Mouse (Mus musculus) heart, adult 2 months (tissue): ENCODE measurements around the gene Crybg2. TPM values are rescaled to one million over a fixed set of nuclear protein-coding genes. Genes with fewer than 3 reads are reported as not detected.
A peak's percentile ranks its signal among the peaks of the same experiment; 100 is the strongest.

Experiments
- DNase-seq, 2 experiments: peaks; one replicate each; pipeline ENCODE4 v3.0.0; 2021
- H3K27ac ChIP-seq: fragments of 200-600 bp; 2 replicates; pipeline ENCODE4 v1.8.1; 2022
- H3K27me3 ChIP-seq: fragments of 200-500 bp; 2 replicates; pipeline ENCODE4 v1.6.1; 2012; ENCODE audit warnings: mild to moderate bottlenecking, low read length, inconsistent platforms, mixed read lengths; ENCODE audit not compliant: control insufficient read depth, insufficient read depth
- H3K36me3 ChIP-seq: fragments of 200-500 bp; 2 replicates; pipeline ENCODE4 v1.6.1; 2012; ENCODE audit warnings: low read length, inconsistent platforms; ENCODE audit not compliant: control insufficient read depth, insufficient read depth
- H3K4me1 ChIP-seq: fragments of 200-500 bp; 2 replicates; pipeline ENCODE4 v1.6.1; 2011; ENCODE audit warnings: low read length; ENCODE audit not compliant: control insufficient read depth, insufficient read depth
- H3K4me3 ChIP-seq: fragments of 200-600 bp; 2 replicates; pipeline ENCODE4 v1.8.1; 2022
- H3K79me2 ChIP-seq: fragments of 200-500 bp; replicated peaks from 2 replicates; pipeline ENCODE4 v1.6.1; 2012; ENCODE audit warnings: mild to moderate bottlenecking, inconsistent platforms, low read length, moderate library complexity, mixed read lengths; ENCODE audit not compliant: control insufficient read depth, insufficient read depth
- H3K9ac ChIP-seq: fragments of 200-500 bp; 2 replicates; pipeline ENCODE4 v1.6.1; 2012; ENCODE audit warnings: low read depth, mild to moderate bottlenecking, control low read depth, inconsistent platforms, low read length, mixed read lengths
- CTCF ChIP-seq: fragments of 200-600 bp; IDR thresholded peaks from 2 replicates; pipeline ENCODE4 v1.8.1; 2022; ENCODE audit warnings: antibody characterized with exemption, mild to moderate bottlenecking, moderate library complexity
- EP300 ChIP-seq: fragments of 200-500 bp; IDR thresholded peaks from 2 replicates; pipeline ENCODE4 v1.6.1; 2011; ENCODE audit warnings: low read depth, low read length, control low read depth; ENCODE audit not compliant: insufficient read depth
- POLR2A ChIP-seq: fragments of 200-500 bp; IDR thresholded peaks from 2 replicates; pipeline ENCODE4 v1.6.1; 2011; ENCODE audit warnings: mild to moderate bottlenecking, low read depth, low read length, control low read depth; ENCODE audit not compliant: insufficient read depth
- WGBS: fragments of 180-500 bp; shearing (Covaris S2); methylation state at CpG from one replicate; pipeline ENCODE4 v1.1.7; 2018; 5-methylcytosine and 5-hydroxymethylcytosine counted together
- intact Hi-C: fragments of 180-260 bp; cut with DNase I; formaldehyde crosslinking; loops from one replicate; pipeline ENCODE4 v1.15.1; 2025
- polyA plus RNA-seq: library from polyadenylated mRNA; depleted of rRNA; stranded (reverse); fragments of >200 nt; gene quantifications from 2 replicates; pipeline ENCODE4 v1.2.3, GENCODE M21; 2012
- total RNA-seq, 2 experiments: library from RNA; stranded (reverse); gene quantifications; 2 replicates each; pipeline ENCODE4 v1.2.3; 2021

Gene Crybg2
- total and polyA plus RNA-seq, 3 experiments, result 0.49 TPM; not detected in 2

DNA sequence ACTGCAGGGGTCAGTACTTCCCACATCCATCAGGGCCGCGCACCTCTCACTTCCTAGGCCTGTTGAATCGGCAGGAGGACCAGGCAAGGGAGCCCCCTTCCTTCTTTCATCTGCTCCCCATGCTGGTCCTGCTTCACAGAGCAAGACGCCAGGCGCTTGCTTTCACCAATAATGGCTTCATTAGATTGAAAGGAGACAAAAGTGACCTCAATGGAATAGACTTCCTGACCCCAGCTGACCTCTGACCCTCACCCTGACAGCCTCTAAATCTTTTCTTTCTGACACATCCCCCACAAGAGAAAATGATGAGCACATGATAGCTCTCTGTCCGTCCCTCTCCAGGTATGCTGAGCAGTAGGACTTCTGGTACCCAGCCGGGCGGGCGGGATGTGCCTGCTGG, 34.8 kb upstream of the Crybg2 start:
- no peak overlapping the region for H3K27ac ChIP-seq
- H3K27me3 ChIP-seq, result no peaks in the 10 kb centered on the region
- no peak for DNase-seq
- no peak overlapping the region for H3K9ac ChIP-seq
- H3K36me3 ChIP-seq, result no peaks in the 10 kb centered on the region
- no peak overlapping the region for H3K4me3 ChIP-seq
- TF ChIP-seq POLR2A (no peak), CTCF (no peak), EP300 (no peak)
- no peaks in the 10 kb centered on the region for H3K4me1 ChIP-seq
- no peaks in the 10 kb centered on the region for H3K79me2 ChIP-seq
- WGBS, result 67% methylated on average over 9 of the region's 9 CpGs
- intact Hi-C loops, result no loop called here

DNA sequence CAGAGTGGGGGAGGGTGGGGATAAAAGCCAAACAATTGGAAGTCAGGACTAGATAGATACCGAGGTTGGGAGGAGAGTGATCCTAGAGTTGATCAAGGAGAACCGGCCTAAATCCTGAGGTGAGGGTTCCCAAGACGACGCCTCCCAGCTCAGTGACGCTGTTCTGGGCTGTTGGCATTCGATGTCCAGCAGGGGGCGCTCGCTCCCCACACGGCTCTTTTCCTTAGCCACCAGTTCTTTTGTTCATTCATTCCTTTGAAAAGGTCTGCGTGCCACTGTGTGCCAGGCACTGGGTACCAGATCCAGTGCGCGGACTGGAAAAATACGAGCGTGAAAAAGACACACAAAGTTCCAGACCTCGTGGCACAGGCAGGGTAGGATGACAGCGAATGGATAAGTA, 24.7 kb upstream of the Crybg2 start:
- Histone ChIP-seq H3K27me3 (no peaks in the 10 kb centered on the region), H3K79me2 (no peaks in the 10 kb centered on the region), H3K27ac (no peak overlapping the region), H3K9ac (no peak overlapping the region), H3K36me3 (no peaks in the 10 kb centered on the region), H3K4me3 (no peak overlapping the region), H3K4me1 (no peaks in the 10 kb centered on the region)
- intact Hi-C loops, result loop anchor here (2.0 to 5.0 kb wide), 3 partner anchors 46 to 255 kb away; no protein-coding TSS in a partner anchor
- peak; percentile 56 to 77 for DNase-seq
- 5% methylated on average over 16 of the region's 16 CpGs for WGBS
- peak; percentile 91 for TF ChIP-seq CTCF
- TF ChIP-seq EP300, result no peak
- TF ChIP-seq POLR2A, result no peak

DNA sequence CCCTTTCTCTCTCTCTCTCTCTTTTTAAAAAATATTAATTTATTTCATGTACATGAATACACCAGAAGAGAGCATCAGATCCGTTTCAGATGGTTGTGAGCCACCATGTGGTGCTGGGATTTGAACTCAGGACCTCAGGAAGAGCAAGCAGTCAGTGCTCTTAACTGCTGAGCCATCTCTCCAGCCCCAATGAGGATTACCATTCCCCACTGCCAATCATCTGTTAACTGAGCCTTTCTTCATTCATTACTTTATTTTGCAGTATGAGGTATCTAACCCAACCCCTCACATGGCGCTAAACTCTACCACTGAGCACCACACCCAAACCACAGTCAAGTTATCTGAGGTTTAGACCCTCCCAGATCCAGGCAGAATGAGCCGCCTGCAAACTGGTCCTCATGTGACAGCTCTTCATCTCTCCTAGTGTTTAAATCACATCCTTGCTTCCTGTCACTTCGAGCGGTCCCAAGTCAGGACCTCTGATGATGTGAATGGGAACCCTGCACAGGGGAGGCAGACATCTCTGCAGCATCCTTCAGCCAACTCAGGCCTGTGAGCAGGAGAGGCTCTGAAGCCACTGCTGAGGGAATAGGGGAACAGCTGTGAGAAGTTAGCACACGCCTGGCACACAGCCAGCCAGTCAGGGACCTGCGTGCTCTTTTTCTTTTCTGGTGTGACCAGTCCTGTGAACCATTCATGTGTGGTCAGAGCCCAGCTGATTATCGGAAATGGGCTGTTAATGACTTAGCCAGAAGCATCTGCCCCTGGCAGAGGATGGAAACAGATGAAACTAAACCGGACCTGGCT, 19.1 kb upstream of the Crybg2 start:
- Histone ChIP-seq H3K27me3 (no peaks in the 10 kb centered on the region), H3K4me3 (no peak overlapping the region), H3K27ac (no peak overlapping the region), H3K9ac (no peak overlapping the region), H3K4me1 (no peaks in the 10 kb centered on the region), H3K79me2 (no peaks in the 10 kb centered on the region), H3K36me3 (no peaks in the 10 kb centered on the region)
- WGBS, result 25% methylated on average over 9 of the region's 9 CpGs
- intact Hi-C loops, result no loop called here
- no peak for TF ChIP-seq EP300
- TF ChIP-seq CTCF, result no peak
- TF ChIP-seq POLR2A, result no peak
- DNase-seq, result no peak

DNA sequence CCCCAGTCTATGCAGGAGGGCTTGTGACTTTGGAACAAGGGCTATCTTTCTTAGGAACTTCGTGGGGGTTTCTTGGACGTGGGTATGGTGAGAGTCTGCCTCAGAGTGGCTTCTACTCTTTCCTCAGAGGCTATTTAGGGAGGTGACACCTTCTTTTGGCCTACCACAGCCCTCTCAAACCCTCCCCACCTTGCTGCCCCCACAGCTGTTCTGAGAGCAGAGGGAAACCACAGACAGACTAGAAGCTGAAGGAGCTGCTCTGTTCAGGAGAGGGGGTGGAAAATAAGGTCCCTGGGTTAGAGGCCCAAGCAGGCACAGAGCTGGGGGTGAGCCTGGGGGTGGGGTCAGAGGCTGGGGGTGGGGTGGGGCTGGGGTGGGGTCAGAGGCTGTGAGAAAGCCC, 17.6 kb upstream of the Crybg2 start:
- H3K4me3 ChIP-seq, result no peak overlapping the region
- no peaks in the 10 kb centered on the region for H3K79me2 ChIP-seq
- intact Hi-C loops, result no loop called here
- TF ChIP-seq EP300 (no peak), CTCF (no peak), POLR2A (no peak)
- H3K36me3 ChIP-seq, result no peaks in the 10 kb centered on the region
- no peaks in the 10 kb centered on the region for H3K4me1 ChIP-seq
- no peak overlapping the region for H3K27ac ChIP-seq
- DNase-seq, result no peak
- 37% methylated on average over 2 of the region's 2 CpGs for WGBS
- H3K27me3 ChIP-seq, result no peaks in the 10 kb centered on the region
- no peak overlapping the region for H3K9ac ChIP-seq

DNA sequence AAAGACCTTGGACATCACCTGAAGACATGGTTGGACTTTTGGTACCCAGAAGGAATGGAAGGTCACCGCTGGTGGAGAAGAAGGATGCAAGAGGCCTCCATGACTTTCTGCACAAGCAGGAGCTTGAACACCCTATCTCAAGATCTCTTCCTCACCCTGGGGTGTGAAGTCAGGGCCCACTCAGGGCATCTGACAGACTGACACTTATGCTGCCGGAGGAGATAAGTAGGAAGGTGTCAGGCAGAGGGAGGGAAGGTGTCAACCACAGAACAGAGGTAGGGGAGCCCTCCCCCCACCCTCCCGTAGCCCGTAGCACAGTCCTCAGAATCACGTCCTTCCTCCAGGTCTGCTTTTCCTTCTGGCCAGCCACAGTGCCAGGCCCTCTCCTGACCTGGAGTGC, 13.0 kb upstream of the Crybg2 start:
- Histone ChIP-seq H3K4me3 (no peak overlapping the region), H3K79me2 (no peaks in the 10 kb centered on the region), H3K27me3 (no peaks in the 10 kb centered on the region), H3K9ac (no peak overlapping the region), H3K36me3 (no peaks in the 10 kb centered on the region), H3K4me1 (no peaks in the 10 kb centered on the region), H3K27ac (no peak overlapping the region)
- 55% methylated on average over 5 of the region's 5 CpGs for WGBS
- TF ChIP-seq CTCF (no peak), POLR2A (no peak), EP300 (no peak)
- intact Hi-C loops, result no loop called here
- DNase-seq, result no peak

DNA sequence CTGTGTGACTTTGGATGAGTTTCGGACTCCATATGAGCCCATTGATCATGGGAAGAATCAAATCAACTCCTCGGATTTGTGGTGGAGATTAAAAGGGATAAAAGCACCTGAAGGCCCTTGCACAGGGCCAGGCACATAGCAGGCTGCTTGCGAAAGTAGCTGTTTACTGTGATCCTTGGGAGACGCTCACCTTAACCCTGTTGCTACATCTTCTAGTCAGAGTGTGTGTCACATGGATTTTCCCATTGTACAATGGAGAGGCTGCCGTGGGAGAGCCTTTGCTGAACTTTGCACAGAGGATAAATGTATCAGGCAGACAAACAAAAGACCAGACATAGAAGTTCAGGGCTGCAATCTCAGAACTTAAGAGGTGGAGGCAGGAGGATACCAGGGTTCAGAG, 8.7 kb upstream of the Crybg2 start:
- Histone ChIP-seq H3K9ac (no peak overlapping the region), H3K36me3 (no peaks in the 10 kb centered on the region), H3K4me3 (no peak overlapping the region), H3K27me3 (no peaks in the 10 kb centered on the region), H3K79me2 (no peaks in the 10 kb centered on the region), H3K27ac (no peak overlapping the region), H3K4me1 (no peaks in the 10 kb centered on the region)
- DNase-seq, result no peak
- WGBS, result 79% methylated on average over 5 of the region's 5 CpGs
- TF ChIP-seq CTCF (no peak), EP300 (no peak), POLR2A (no peak)
- intact Hi-C loops, result no loop called here
